Mouse (Mus musculus): Measurements from ENCODE around the gene Usp30.

- TF ChIP-seq CTCF (IDR thresholded peaks at IDR 0.05; ENCODE audit: control insufficient read depth, insufficient read depth, insufficient read length) (no peak), USF1 (IDR thresholded peaks at IDR 0.05; ENCODE audit: low read depth) (no peak)
Measured at GRCm38 (mm10) chr5:114132841-114133240, 67.6 kb downstream of the Usp30 start.

Data from C2C12 (cell line).